Mouse (Mus musculus) heart, postnatal 0 days (tissue): Measurements from ENCODE around the gene Rnf43.

ENCODE experiments used
- CTCF ChIP-seq: IDR thresholded peaks from 2 replicates; pipeline ENCODE4 v1.5.1; 2016; ENCODE audit warnings: antibody characterized with exemption, control low read depth, low read depth
- EP300 ChIP-seq: IDR thresholded peaks from 2 replicates; pipeline ENCODE4 v1.6.1; 2016; ENCODE audit warnings: antibody characterized with exemption, low read depth

- no peak for TF ChIP-seq CTCF
- no peak for TF ChIP-seq EP300
Observed at GRCm38 (mm10) chr11:87701108-87701507, 38.6 kb downstream of the Rnf43 start.
